Mouse (Mus musculus): ENCODE results near the gene Gm20388.

Gene Gm20388

GRCm38 (mm10) chr8:121474161-121474897 lies 1563.7 kb downstream of the Gm20388 start:
- DNase-seq (ENCODE audit: low spot score in 2 of 2), result no peak

- no peak for DNase-seq (ENCODE audit: low spot score in 2 of 2)
These were observed 1564.2 kb downstream of the Gm20388 start for GRCm38 (mm10) chr8:121474898-121475284.

GRCm38 (mm10) chr8:121477851-121478547 lies 1567.4 kb downstream of the Gm20388 start:
- DNase-seq (ENCODE audit: low spot score in 2 of 2), result no peak

GRCm38 (mm10) chr8:121479144-121479543 lies 1568.5 kb downstream of the Gm20388 start:
- no peak for DNase-seq (ENCODE audit: low spot score in 2 of 2)

- DNase-seq (ENCODE audit: low spot score in 2 of 2), result no peak
These were observed 1569.9 kb downstream of the Gm20388 start for GRCm38 (mm10) chr8:121480411-121481031.

GRCm38 (mm10) chr8:121484072-121484782 lies 1573.6 kb downstream of the Gm20388 start:
- DNase-seq (ENCODE audit: low spot score in 2 of 2), result no peak

- DNase-seq (ENCODE audit: low spot score in 2 of 2), result no peak
These were observed 1581.0 kb downstream of the Gm20388 start for GRCm38 (mm10) chr8:121491633-121492032.

- no peak for DNase-seq (ENCODE audit: low spot score in 2 of 2)
These were observed 1587.0 kb downstream of the Gm20388 start for GRCm38 (mm10) chr8:121497621-121498020.

GRCm38 (mm10) chr8:121511751-121512150 lies 1601.1 kb downstream of the Gm20388 start:
- no peak for DNase-seq (ENCODE audit: low spot score in 2 of 2)

- DNase-seq (ENCODE audit: low spot score in 2 of 2), result peak; percentile 29 to 79
These were observed 1602.8 kb downstream of the Gm20388 start for GRCm38 (mm10) chr8:121513429-121513828.

- DNase-seq (ENCODE audit: low spot score in 2 of 2), result no peak
These were observed 1614.6 kb downstream of the Gm20388 start for GRCm38 (mm10) chr8:121525111-121525818.

- DNase-seq (ENCODE audit: low spot score in 2 of 2), result no peak
These were observed 1616.3 kb downstream of the Gm20388 start for GRCm38 (mm10) chr8:121526811-121527550.

GRCm38 (mm10) chr8:121527751-121528150 lies 1617.1 kb downstream of the Gm20388 start:
- DNase-seq (ENCODE audit: low spot score in 2 of 2), result no peak

- no peak for DNase-seq (ENCODE audit: low spot score in 2 of 2)
These were observed 1618.1 kb downstream of the Gm20388 start for GRCm38 (mm10) chr8:121528790-121529189.

- DNase-seq (ENCODE audit: low spot score in 2 of 2), result no peak
These were observed 1620.0 kb downstream of the Gm20388 start for GRCm38 (mm10) chr8:121530639-121531038.

GRCm38 (mm10) chr8:121532381-121532780 lies 1621.7 kb downstream of the Gm20388 start:
- DNase-seq (ENCODE audit: low spot score in 2 of 2), result no peak

- no peak for DNase-seq (ENCODE audit: low spot score in 2 of 2)
These were observed 1631.2 kb downstream of the Gm20388 start for GRCm38 (mm10) chr8:121541862-121542261.

- no peak for DNase-seq (ENCODE audit: low spot score in 2 of 2)
These were observed 1632.3 kb downstream of the Gm20388 start for GRCm38 (mm10) chr8:121542901-121543300.

GRCm38 (mm10) chr8:121544276-121544785 lies 1633.7 kb downstream of the Gm20388 start, which contains the start of gene 1700018B08Rik:
TSS of gene 1700018B08Rik (minus strand) at chr8:121544320.
- DNase-seq (ENCODE audit: low spot score in 2 of 2), result no peak

- DNase-seq (ENCODE audit: low spot score in 2 of 2), result no peak
These were observed 1634.3 kb downstream of the Gm20388 start for GRCm38 (mm10) chr8:121544936-121545335.
